Mouse (Mus musculus) heart, embryonic 14.5 days (tissue): ENCODE results near the gene Cog8. TPM values are rescaled to one million over a fixed set of nuclear protein-coding genes. Genes with fewer than 3 reads are reported as not detected.

Experiments
- ATAC-seq: fragments of 200-750 bp; cut with Nextera tagmentation; 2 replicates; pipeline ENCODE4 v1.8.0; 2017; ENCODE audit warnings: low read depth, moderate TSS enrichment; ENCODE audit not compliant: insufficient number of reproducible peaks, insufficient read depth, low FRiP score
- H3K27ac ChIP-seq, 2 experiments: fragments of 200-500 bp in 1 of 2; fragments of 300-500 bp in 1 of 2; sonication (generic) in 1 of 2; replicated peaks in 1 of 2; 2 replicates each; pipeline ENCODE4 v1.5.1; 2012 to 2014; ENCODE audit warnings: low read depth in 2 of 2, low read length in 2 of 2, control low read depth in 1 of 2, mild to moderate bottlenecking in 1 of 2, mixed read lengths in 1 of 2; ENCODE audit not compliant: control insufficient read depth in 1 of 2, insufficient read depth in 1 of 2
- H3K27me3 ChIP-seq: fragments of 300-500 bp; sonication (generic); 2 replicates; pipeline ENCODE4 v1.6.1; 2014; ENCODE audit warnings: mild to moderate bottlenecking, low read length, control low read depth; ENCODE audit not compliant: control insufficient read depth, insufficient read depth
- H3K36me3 ChIP-seq: fragments of 300-500 bp; sonication (generic); 2 replicates; pipeline ENCODE4 v1.6.1; 2014; ENCODE audit warnings: mild to moderate bottlenecking, control low read depth, low read length, mixed read lengths; ENCODE audit not compliant: control insufficient read depth, insufficient read depth
- H3K4me1 ChIP-seq, 2 experiments: fragments of 200-500 bp in 1 of 2; fragments of 300-500 bp in 1 of 2; sonication (generic) in 1 of 2; 2 replicates each; pipeline ENCODE4 v1.6.1; 2012 to 2014; ENCODE audit warnings: low read length in 2 of 2, control low read depth in 1 of 2, mixed read lengths in 1 of 2; ENCODE audit not compliant: control insufficient read depth in 2 of 2, insufficient read depth in 2 of 2
- H3K4me2 ChIP-seq: fragments of 300-500 bp; sonication (generic); 2 replicates; pipeline ENCODE4 v1.6.1; 2014; ENCODE audit warnings: mild to moderate bottlenecking, low read length
- H3K4me3 ChIP-seq, 2 experiments: fragments of 200-500 bp in 1 of 2; fragments of 300-500 bp in 1 of 2; sonication (generic) in 1 of 2; 2 replicates each; pipeline ENCODE4 v1.5.1; 2012 to 2014; ENCODE audit warnings: low read length in 2 of 2, mild to moderate bottlenecking in 2 of 2, control low read depth in 1 of 2, low read depth in 1 of 2, moderate library complexity in 1 of 2; ENCODE audit not compliant: control insufficient read depth in 1 of 2, insufficient read depth in 1 of 2
- H3K9ac ChIP-seq: fragments of 300-500 bp; sonication (generic); 2 replicates; pipeline ENCODE4 v1.6.1; 2014; ENCODE audit warnings: mild to moderate bottlenecking, low read length
- H3K9me3 ChIP-seq: fragments of 300-500 bp; sonication (generic); 2 replicates; pipeline ENCODE4 v1.6.1; 2016; ENCODE audit warnings: low read length, control low read depth; ENCODE audit not compliant: control insufficient read depth
- WGBS: fragments of 180-500 bp; shearing (Covaris S2); extraction: QIAGEN DNeasy Blood & Tissue Kit; methylation state at CpG from one replicate; pipeline ENCODE4 v1.1.7; 2014; 5-methylcytosine and 5-hydroxymethylcytosine counted together
- polyA plus RNA-seq: library from polyadenylated mRNA; unstranded; fragments of >200 nt; fragmentation: Nextera tagmentation; extraction: Ambion mirVana; gene quantifications from 2 replicates; pipeline ENCODE4 v1.2.1, GENCODE M21; 2014

Gene Cog8
- polyA plus RNA-seq, 1 experiment from 2014 or later, result 26.5 TPM

GRCm38 (mm10) chr8:107056973-107057369 lies 482 bp upstream of the Cog8 start:
- H3K4me2 ChIP-seq, result peak overlapping the region; percentile 98
- H3K9me3 ChIP-seq, result no peaks in the 10 kb centered on the region
- H3K27me3 ChIP-seq, result no peaks in the 10 kb centered on the region
- peaks cover 4 to 19% of the 10 kb centered on the region in 2 experiments; a peak in 3 of 4 replicates for H3K4me1 ChIP-seq
- no peak overlapping the region; a peak in 1 of 4 replicates for H3K27ac ChIP-seq
- under 1% methylated on average over 33 of the region's 33 CpGs for WGBS
- ATAC-seq, result peak; percentile 32
- peak overlapping the region; percentile 73 to 77 for H3K4me3 ChIP-seq
- peak overlapping the region; percentile 81 for H3K9ac ChIP-seq
- H3K36me3 ChIP-seq, result peaks cover 53% of the 10 kb centered on the region

GRCm38 (mm10) chr8:107052046-107052445 lies 4.4 kb downstream of the Cog8 start:
- peaks cover 58% of the 10 kb centered on the region for H3K36me3 ChIP-seq
- no peak for ATAC-seq
- H3K9ac ChIP-seq, result no peak overlapping the region
- no peak overlapping the region for H3K27ac ChIP-seq
- WGBS, result 94% methylated on average over 8 of the region's 8 CpGs
- peaks cover 2 to 25% of the 10 kb centered on the region in 2 experiments for H3K4me1 ChIP-seq
- no peak overlapping the region for H3K4me2 ChIP-seq
- no peak overlapping the region for H3K4me3 ChIP-seq
- no peaks in the 10 kb centered on the region for H3K27me3 ChIP-seq
- no peaks in the 10 kb centered on the region for H3K9me3 ChIP-seq

GRCm38 (mm10) chr8:107049480-107049879 lies 7.0 kb downstream of the Cog8 start:
- peaks cover 3 to 19% of the 10 kb centered on the region in 2 experiments for H3K4me1 ChIP-seq
- H3K36me3 ChIP-seq, result peaks cover 80% of the 10 kb centered on the region
- 91% methylated on average over 4 of the region's 4 CpGs for WGBS
- H3K27me3 ChIP-seq, result no peaks in the 10 kb centered on the region
- 0 out of 4 replicates have a peak overlapping the region, but pooled peaks of 1 of the 2 experiments have one; percentile 96 for H3K27ac ChIP-seq
- ATAC-seq, result no peak
- peak overlapping the region in 1 of 2 experiments; percentile 79; a peak in 1 of 4 replicates for H3K4me3 ChIP-seq
- peak overlapping the region; percentile 83 for H3K4me2 ChIP-seq
- peak overlapping the region; percentile 90; the same call in 1 of the 2 replicates for H3K9ac ChIP-seq
- H3K9me3 ChIP-seq, result no peaks in the 10 kb centered on the region

GRCm38 (mm10) chr8:107048061-107048941 lies 8.2 kb downstream of the Cog8 start, which contains the start of gene Pdf:
Gene Pdf (minus strand): TSS chr8:107048614.
- Histone ChIP-seq H3K9me3 (no peaks in the 10 kb centered on the region), H3K4me1 (peaks cover 3 to 19% of the 10 kb centered on the region in 2 experiments), H3K27ac (peak within 1 kb of the TSS; percentile 86 to 96), H3K9ac (peak within 1 kb of the TSS; percentile 90), H3K4me3 (peak within 1 kb of the TSS; percentile 75 to 79), H3K4me2 (peak within 1 kb of the TSS; percentile 83), H3K36me3 (peaks cover 80% of the 10 kb centered on the region), H3K27me3 (no peaks in the 10 kb centered on the region)
- peak; percentile 74 for ATAC-seq
- WGBS, result under 1% methylated on average over 87 of the region's 87 CpGs

- no peaks in the 10 kb centered on the region for H3K9me3 ChIP-seq
- peak overlapping the region; percentile 75 to 79; a peak in 2 of 4 replicates for H3K4me3 ChIP-seq
- H3K9ac ChIP-seq, result peak overlapping the region; percentile 90
- ATAC-seq, result no peak
- peak overlapping the region in 1 of 2 experiments; percentile 96; a peak in 2 of 4 replicates for H3K27ac ChIP-seq
- peaks cover 80% of the 10 kb centered on the region for H3K36me3 ChIP-seq
- WGBS, result 53% methylated on average over 5 of the region's 5 CpGs
- H3K27me3 ChIP-seq, result no peaks in the 10 kb centered on the region
- peak overlapping the region; percentile 83 for H3K4me2 ChIP-seq
- H3K4me1 ChIP-seq, result peaks cover 3 to 19% of the 10 kb centered on the region in 2 experiments
These were observed 9.5 kb downstream of the Cog8 start for GRCm38 (mm10) chr8:107046976-107047375.

- 92% methylated on average over 6 of the region's 6 CpGs for WGBS
- H3K9ac ChIP-seq, result no peak overlapping the region
- no peak overlapping the region for H3K4me3 ChIP-seq
- no peak overlapping the region for H3K27ac ChIP-seq
- ATAC-seq, result no peak
- peaks cover 3 to 19% of the 10 kb centered on the region in 2 experiments for H3K4me1 ChIP-seq
- H3K4me2 ChIP-seq, result no peak overlapping the region
- no peaks in the 10 kb centered on the region for H3K9me3 ChIP-seq
- peaks cover 80% of the 10 kb centered on the region for H3K36me3 ChIP-seq
- no peaks in the 10 kb centered on the region for H3K27me3 ChIP-seq
These were observed 11.0 kb downstream of the Cog8 start for GRCm38 (mm10) chr8:107045478-107045877.

GRCm38 (mm10) chr8:107040632-107041031 lies 15.9 kb downstream of the Cog8 start:
- no peak overlapping the region for H3K4me2 ChIP-seq
- ATAC-seq, result no peak
- 79% methylated on average over 7 of the region's 7 CpGs for WGBS

More at GRCm38 (mm10) chr8:107040632-107041031, 15.9 kb downstream of the Cog8 start:
- Histone ChIP-seq H3K4me1 (no peaks in the 10 kb centered on the region), H3K4me3 (no peak overlapping the region), H3K27me3 (no peaks in the 10 kb centered on the region), H3K36me3 (peaks cover 82% of the 10 kb centered on the region), H3K9me3 (no peaks in the 10 kb centered on the region), H3K9ac (no peak overlapping the region), H3K27ac (no peak overlapping the region)
